Mouse (Mus musculus) testis, adult 2 months (tissue): ENCODE data around the gene Rhbdf2. TPM values are rescaled to one million over a fixed set of nuclear protein-coding genes. Genes with fewer than 3 reads are reported as not detected.
A peak's percentile ranks its signal among the peaks of the same experiment; 100 is the strongest.

ENCODE experiments used
- H3K27ac ChIP-seq: fragments of 200-500 bp; 2 replicates; pipeline ENCODE4 v1.5.1; 2012; ENCODE audit warnings: low read depth, low read length; ENCODE audit not compliant: control insufficient read depth, insufficient read depth
- H3K27me3 ChIP-seq: fragments of 200-500 bp; 2 replicates; pipeline ENCODE4 v1.6.1; 2012; ENCODE audit warnings: mild to moderate bottlenecking, low read length, moderate library complexity; ENCODE audit not compliant: control insufficient read depth, insufficient read depth
- H3K36me3 ChIP-seq: fragments of 200-500 bp; 2 replicates; pipeline ENCODE4 v1.6.1; 2012; ENCODE audit warnings: mild to moderate bottlenecking, low read length; ENCODE audit not compliant: control insufficient read depth, insufficient read depth
- H3K4me1 ChIP-seq: fragments of 200-500 bp; 2 replicates; pipeline ENCODE4 v1.6.1; 2012; ENCODE audit warnings: low read length; ENCODE audit not compliant: control insufficient read depth, insufficient read depth
- H3K4me3 ChIP-seq: fragments of 200-500 bp; 2 replicates; pipeline ENCODE4 v1.5.1; 2012; ENCODE audit warnings: low read depth, mild to moderate bottlenecking, low read length, moderate library complexity, mixed read lengths; ENCODE audit not compliant: control insufficient read depth
- CTCF ChIP-seq: fragments of 200-500 bp; IDR thresholded peaks from 2 replicates; pipeline ENCODE4 v1.5.1; 2012; ENCODE audit warnings: low read depth, mild to moderate bottlenecking, inconsistent platforms, low read length, moderate library complexity; ENCODE audit not compliant: control insufficient read depth, insufficient read depth, insufficient replicate concordance
- POLR2A ChIP-seq: fragments of 200-500 bp; IDR thresholded peaks from 2 replicates; pipeline ENCODE4 v1.6.1; 2012; ENCODE audit warnings: low read depth, mild to moderate bottlenecking, inconsistent platforms, low read length, moderate library complexity; ENCODE audit not compliant: control insufficient read depth
- polyA plus RNA-seq: library from polyadenylated mRNA; depleted of rRNA; stranded (reverse); fragments of >200 nt; gene quantifications from 2 replicates; pipeline ENCODE4 v1.2.3, GENCODE M21; 2012

The Rhbdf2 gene
- polyA plus RNA-seq, 1 experiment: 7.5 TPM

DNA sequence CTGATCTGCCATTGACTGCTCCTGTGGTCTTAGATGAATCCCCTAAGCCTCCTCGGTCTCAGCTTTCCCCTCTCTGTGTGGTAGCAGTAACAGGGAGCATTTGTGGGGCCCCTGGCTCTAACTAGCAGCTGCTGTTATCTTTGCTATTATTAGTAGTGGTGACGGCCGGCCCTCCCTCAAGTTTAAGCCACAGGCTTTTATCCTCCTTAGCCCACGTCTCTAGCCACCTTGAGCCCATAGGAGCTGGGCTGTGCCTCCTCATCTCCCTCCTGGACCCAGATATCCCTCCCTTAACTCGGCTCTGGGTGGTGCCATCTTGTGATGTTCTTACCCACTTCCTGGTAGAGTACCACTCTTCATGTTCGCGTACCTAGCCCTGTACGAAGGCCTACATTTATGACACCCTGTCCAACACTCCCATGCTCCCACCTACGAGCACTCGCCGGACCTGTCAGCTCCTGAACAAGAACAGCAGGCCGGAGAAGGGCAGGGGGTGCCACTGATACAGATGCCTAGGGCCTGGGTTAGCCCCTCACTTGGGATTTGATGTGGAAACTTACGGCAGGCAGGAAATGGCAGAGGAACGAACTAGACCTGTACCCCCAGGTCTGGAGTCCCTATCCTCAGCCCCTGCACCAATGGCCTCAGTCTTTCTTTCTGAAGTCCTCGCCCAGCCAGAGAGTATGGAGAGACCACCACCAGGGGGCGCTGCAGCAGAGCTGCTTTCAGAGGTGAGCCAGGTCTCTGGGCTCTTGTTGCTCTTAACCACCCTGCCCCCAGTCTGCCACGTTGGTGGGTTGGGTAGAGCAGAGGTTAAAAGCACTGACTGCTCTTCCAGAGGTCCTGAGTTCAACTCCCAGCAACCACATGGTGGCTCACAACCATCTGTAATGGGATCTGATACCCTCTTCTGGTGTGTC is 1.5 kb downstream of the Rhbdf2 start:
- TF ChIP-seq POLR2A: no peak
- peak; percentile 87 for TF ChIP-seq CTCF
- no peak overlapping the region for H3K4me3 ChIP-seq
- no peaks in the 10 kb centered on the region for H3K27me3 ChIP-seq
- H3K36me3 ChIP-seq: no peaks in the 10 kb centered on the region
- H3K27ac ChIP-seq: no peak overlapping the region
- H3K4me1 ChIP-seq: peaks cover 18% of the 10 kb centered on the region

DNA sequence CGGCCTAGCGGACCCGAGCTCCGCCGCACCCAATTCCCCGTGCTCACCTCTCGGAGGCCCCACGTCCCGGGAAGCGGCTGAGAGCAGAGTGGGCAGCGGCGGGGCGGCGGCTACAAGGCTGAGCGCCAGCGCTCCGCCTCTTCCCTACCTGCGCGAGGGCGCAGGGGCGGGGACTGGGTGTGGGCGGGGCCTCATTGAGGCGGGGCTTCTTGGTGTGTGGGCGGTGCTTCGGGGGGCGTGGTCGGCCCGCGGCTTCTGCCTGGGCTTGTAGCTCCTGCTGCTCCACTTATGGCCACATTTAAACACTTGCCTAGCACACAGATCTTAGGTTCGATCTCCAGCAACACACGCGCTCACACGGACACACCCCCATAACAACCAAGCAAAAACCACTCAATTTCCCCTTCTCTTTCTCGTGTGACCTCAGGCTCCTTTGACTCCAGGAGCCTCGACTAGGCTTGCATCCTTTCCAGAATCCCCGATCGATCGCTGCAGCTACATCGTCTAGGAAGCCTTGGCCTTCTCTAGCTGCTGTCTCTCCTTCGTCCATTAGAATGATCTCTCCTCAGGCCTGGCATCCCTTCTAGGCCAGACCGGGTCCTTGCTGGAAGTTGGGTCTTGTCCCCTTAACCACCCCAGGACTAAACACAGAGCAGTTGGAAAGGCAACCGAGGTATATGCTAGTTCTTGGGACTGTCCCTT is 2.5 kb downstream of the Rhbdf2 start:
- Histone ChIP-seq H3K4me1 (peaks cover 18% of the 10 kb centered on the region), H3K36me3 (no peaks in the 10 kb centered on the region), H3K27me3 (no peaks in the 10 kb centered on the region), H3K27ac (0 out of 2 replicates have a peak overlapping the region, but pooled peaks have one; percentile 2), H3K4me3 (peak overlapping the region; percentile 50)
- TF ChIP-seq CTCF: no peak
- TF ChIP-seq POLR2A: no peak

DNA sequence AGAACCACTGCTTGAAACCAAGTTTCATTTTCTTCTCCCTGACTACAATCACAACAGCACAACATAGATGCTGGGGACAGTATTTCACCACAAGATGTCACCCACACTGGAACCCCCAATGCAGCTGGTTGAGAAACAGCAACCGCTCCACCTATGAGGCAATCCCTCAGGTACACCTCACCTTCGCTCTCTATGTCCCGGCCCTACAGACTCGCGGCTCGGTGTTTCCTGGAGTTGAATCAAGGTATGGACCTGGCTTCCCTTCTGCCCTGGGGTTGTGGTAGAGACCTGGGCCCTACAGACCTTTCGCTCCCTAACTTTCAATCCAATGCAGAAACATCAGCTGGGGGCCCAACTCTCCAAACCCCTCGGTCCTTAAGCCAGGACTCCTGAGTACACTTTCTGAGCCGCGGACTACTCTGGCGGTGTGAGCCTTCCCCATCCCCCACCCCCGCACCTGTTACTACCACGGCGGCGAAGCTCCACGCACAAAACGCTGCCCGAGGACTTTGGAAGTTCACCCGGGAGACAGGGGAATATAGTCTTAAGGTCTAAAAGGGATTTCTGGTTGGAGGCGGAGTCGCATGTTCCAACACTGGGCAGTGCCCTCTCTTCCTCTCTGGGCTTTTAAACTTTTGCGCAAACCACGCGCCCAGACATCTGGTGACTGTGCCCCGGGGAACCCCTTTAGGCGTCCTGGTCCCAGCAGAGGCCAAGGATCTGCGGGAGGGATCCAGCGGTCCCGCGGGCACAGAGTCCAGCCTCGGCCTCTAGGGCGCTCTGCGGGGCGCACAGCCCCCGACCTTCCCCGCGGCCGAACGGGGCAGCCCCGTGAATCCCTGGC is 3.3 kb downstream of the Rhbdf2 start:
- TF ChIP-seq CTCF (no peak), POLR2A (no peak)
- Histone ChIP-seq H3K27ac (no peak overlapping the region), H3K27me3 (no peaks in the 10 kb centered on the region), H3K4me1 (peaks cover 15% of the 10 kb centered on the region), H3K4me3 (peak overlapping the region; percentile 50), H3K36me3 (no peaks in the 10 kb centered on the region)

DNA sequence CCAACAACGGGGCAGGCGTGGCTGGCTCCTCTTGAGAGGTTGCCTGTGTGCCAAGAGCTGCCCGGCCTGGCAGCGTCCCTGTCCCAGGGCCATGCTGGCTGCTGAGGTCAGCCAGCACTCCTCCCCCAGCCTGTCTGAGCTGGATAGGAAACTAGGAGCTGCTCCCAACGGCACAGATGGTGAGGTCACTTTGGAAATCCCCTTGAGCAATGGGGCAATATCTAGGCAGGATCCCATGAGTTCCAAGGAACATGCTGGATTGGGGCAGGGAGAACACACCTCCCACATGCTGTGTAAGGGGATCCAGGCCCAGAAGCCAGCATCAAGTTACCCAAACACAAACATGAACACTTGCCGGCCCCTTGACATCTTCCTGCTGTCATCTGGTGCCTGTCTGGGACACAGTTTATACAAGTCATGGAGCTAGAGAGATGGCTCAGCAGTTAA is 5.5 kb downstream of the Rhbdf2 start:
- H3K4me1 ChIP-seq: peaks cover 13% of the 10 kb centered on the region
- H3K4me3 ChIP-seq: no peak overlapping the region
- H3K27ac ChIP-seq: peak overlapping the region; percentile 12; the same call in 1 of the 2 replicates

DNA sequence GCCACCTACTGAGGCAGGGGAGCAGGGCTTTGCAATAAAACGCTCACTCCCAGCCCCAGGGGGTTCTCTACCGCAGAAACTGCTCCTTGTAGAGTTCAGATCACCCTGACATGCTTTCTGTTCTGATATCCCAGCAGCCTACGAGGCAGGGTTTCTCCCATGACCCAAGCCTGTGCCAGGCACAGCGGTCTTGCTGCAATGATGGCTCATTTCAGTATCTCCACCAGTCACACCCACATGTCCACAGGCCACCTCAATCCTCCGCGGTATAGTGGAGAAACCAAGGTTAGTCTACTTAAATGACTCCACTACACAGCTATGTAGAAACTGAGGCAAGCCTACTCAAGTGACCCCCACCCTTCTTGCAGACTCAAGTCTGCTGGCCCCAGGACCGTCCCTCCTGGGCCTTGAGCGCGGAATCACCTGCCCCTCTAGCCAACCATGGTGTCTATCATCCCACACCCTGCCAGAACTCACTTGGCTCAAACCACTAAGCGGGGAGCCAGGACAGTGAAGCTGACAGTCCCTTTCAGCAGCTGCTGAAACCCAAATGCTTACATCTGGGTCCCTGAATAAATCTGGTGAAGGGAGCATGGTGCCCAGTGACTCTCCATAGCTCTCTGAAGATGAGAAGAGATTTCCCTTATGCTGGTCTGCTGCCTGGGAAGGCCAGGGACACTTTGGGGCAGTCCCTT is 6.1 kb downstream of the Rhbdf2 start:
- peaks cover 13% of the 10 kb centered on the region for H3K4me1 ChIP-seq
- no peaks in the 10 kb centered on the region for H3K36me3 ChIP-seq
- H3K27ac ChIP-seq: no peak overlapping the region
- H3K4me3 ChIP-seq: no peak overlapping the region
- H3K27me3 ChIP-seq: no peaks in the 10 kb centered on the region
- TF ChIP-seq CTCF: no peak

More for the DNA sequence above, 5.5 kb downstream of the Rhbdf2 start:
- H3K27me3 ChIP-seq: no peaks in the 10 kb centered on the region
- no peaks in the 10 kb centered on the region for H3K36me3 ChIP-seq
- TF ChIP-seq CTCF (no peak), POLR2A (no peak)

DNA sequence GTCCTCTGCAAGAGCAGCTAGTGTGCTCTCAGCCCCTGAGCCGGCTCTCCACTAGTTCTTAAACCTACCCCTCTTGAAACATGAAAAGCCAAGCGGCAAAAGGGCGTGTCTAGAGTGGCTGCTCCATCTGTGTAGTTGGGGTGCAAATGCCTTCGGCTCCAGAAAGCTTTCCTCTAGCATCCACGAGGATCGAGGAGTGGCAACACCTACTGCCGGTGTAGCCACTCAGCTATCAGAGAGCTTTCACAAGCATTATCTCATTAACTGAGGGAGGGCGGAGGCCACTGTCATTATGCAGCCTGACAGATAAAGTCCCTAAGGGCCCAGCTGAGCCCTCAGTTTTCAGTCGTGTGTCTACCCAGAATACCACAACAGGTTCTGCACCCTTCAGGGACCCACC is 6.7 kb downstream of the Rhbdf2 start:
- no peaks in the 10 kb centered on the region for H3K36me3 ChIP-seq
- no peak overlapping the region for H3K4me3 ChIP-seq
- no peak overlapping the region for H3K27ac ChIP-seq
- no peak for TF ChIP-seq CTCF
- TF ChIP-seq POLR2A: no peak
- peaks cover 13% of the 10 kb centered on the region for H3K4me1 ChIP-seq
- no peaks in the 10 kb centered on the region for H3K27me3 ChIP-seq
